Mouse (Mus musculus) stomach, embryonic 15.5 days (tissue): ENCODE measurements around the gene Ell. TPM values are rescaled to one million over a fixed set of nuclear protein-coding genes. Genes with fewer than 3 reads are reported as not detected.
A peak's percentile ranks its signal among the peaks of the same experiment; 100 is the strongest.
"Not testable (repeated sequence)": the region's sequence is repeated elsewhere in the genome, so short reads cannot be mapped to it uniquely, and the experiment has no call there.

Source experiments
- ATAC-seq: fragments of 200-750 bp; cut with Nextera tagmentation; 2 replicates; pipeline ENCODE4 v1.8.0; 2017; ENCODE audit warnings: low read depth, moderate number of reproducible peaks, moderate TSS enrichment; ENCODE audit not compliant: insufficient read depth, low FRiP score
- H3K27ac ChIP-seq: fragments of 300-500 bp; sonication (generic); 2 replicates; pipeline ENCODE4 v1.5.1; 2015; ENCODE audit warnings: mild to moderate bottlenecking, inconsistent platforms
- H3K27me3 ChIP-seq: fragments of 300-500 bp; sonication (generic); replicated peaks from 2 replicates; pipeline ENCODE4 v1.6.1; 2015; ENCODE audit warnings: inconsistent platforms
- H3K36me3 ChIP-seq: fragments of 300-500 bp; sonication (generic); 2 replicates; pipeline ENCODE4 v1.6.1; 2015; ENCODE audit warnings: inconsistent platforms
- H3K4me1 ChIP-seq: fragments of 300-500 bp; sonication (generic); 2 replicates; pipeline ENCODE4 v1.6.1; 2015; ENCODE audit warnings: inconsistent platforms
- H3K4me2 ChIP-seq: fragments of 300-500 bp; sonication (generic); 2 replicates; pipeline ENCODE4 v1.6.1; 2015; ENCODE audit warnings: mild to moderate bottlenecking, inconsistent platforms
- H3K4me3 ChIP-seq: fragments of 300-500 bp; sonication (generic); replicated peaks from 2 replicates; pipeline ENCODE4 v1.5.1; 2015; ENCODE audit warnings: inconsistent platforms
- H3K9ac ChIP-seq: fragments of 300-500 bp; sonication (generic); 2 replicates; pipeline ENCODE4 v1.6.1; 2015; ENCODE audit warnings: inconsistent platforms
- H3K9me3 ChIP-seq: fragments of 300-500 bp; sonication (generic); 2 replicates; pipeline ENCODE4 v1.6.1; 2016; ENCODE audit warnings: inconsistent platforms
- WGBS: fragments of 180-500 bp; shearing (Covaris S2); methylation state at CpG from one replicate; pipeline ENCODE4 v1.1.7; 2015; 5-methylcytosine and 5-hydroxymethylcytosine counted together
- polyA plus RNA-seq: library from polyadenylated mRNA; unstranded; fragments of >200 nt; fragmentation: Nextera tagmentation; extraction: Ambion mirVana; gene quantifications from 2 replicates; pipeline ENCODE4 v1.2.1, GENCODE M21; 2015

Ell gene
- polyA plus RNA-seq, 1 experiment from 2014 or later = 16.1 TPM

GRCm38 (mm10) chr8:70583476-70584387, 44.5 kb downstream of the Ell start:
- Histone ChIP-seq H3K9me3 (no peaks in the 10 kb centered on the region), H3K27ac (no peak overlapping the region), H3K4me2 (no peak overlapping the region), H3K4me3 (no peak overlapping the region), H3K27me3 (no peaks in the 10 kb centered on the region), H3K36me3 (peaks cover 65% of the 10 kb centered on the region), H3K4me1 (no peaks in the 10 kb centered on the region), H3K9ac (no peak overlapping the region)
- 91% methylated on average over 18 of the region's 18 CpGs for WGBS
- ATAC-seq = no peak

- 85% methylated on average over 9 of the region's 9 CpGs for WGBS
- no peak for ATAC-seq
- Histone ChIP-seq H3K9me3 (no peaks in the 10 kb centered on the region), H3K36me3 (peaks cover 60% of the 10 kb centered on the region), H3K27me3 (no peaks in the 10 kb centered on the region), H3K9ac (no peak overlapping the region), H3K27ac (no peak overlapping the region), H3K4me1 (no peaks in the 10 kb centered on the region), H3K4me2 (no peak overlapping the region), H3K4me3 (no peak overlapping the region)
These were observed 45.5 kb downstream of the Ell start for GRCm38 (mm10) chr8:70584606-70585257.

- Histone ChIP-seq H3K4me1 (no peaks in the 10 kb centered on the region), H3K27ac (no peak overlapping the region), H3K4me2 (no peak overlapping the region), H3K9me3 (no peaks in the 10 kb centered on the region), H3K36me3 (peaks cover 57% of the 10 kb centered on the region), H3K27me3 (no peaks in the 10 kb centered on the region), H3K9ac (no peak overlapping the region), H3K4me3 (no peak overlapping the region)
- WGBS = 38% methylated on average over 7 of the region's 7 CpGs
- peak; percentile 46; the same call in 1 of the 2 replicates for ATAC-seq
These were observed 46.0 kb downstream of the Ell start for GRCm38 (mm10) chr8:70585258-70585652.

GRCm38 (mm10) chr8:70587955-70588354, 48.7 kb downstream of the Ell start:
- H3K36me3 ChIP-seq = peaks cover 41% of the 10 kb centered on the region
- ATAC-seq, H3K27me3 ChIP-seq, H3K4me2 ChIP-seq, H3K27ac ChIP-seq, H3K4me3 ChIP-seq, H3K9me3 ChIP-seq, H3K9ac ChIP-seq, H3K4me1 ChIP-seq: not testable (repeated sequence)
- 89% methylated on average over 4 of the region's 4 CpGs for WGBS

- no peak for ATAC-seq
- H3K4me1 ChIP-seq = peaks cover 26% of the 10 kb centered on the region
- H3K9ac ChIP-seq = no peak overlapping the region
- H3K36me3 ChIP-seq = peaks cover 28% of the 10 kb centered on the region
- no peaks in the 10 kb centered on the region for H3K27me3 ChIP-seq
- no peak overlapping the region for H3K4me2 ChIP-seq
- no peak overlapping the region for H3K27ac ChIP-seq
- no peaks in the 10 kb centered on the region for H3K9me3 ChIP-seq
- 87% methylated on average over 12 of the region's 12 CpGs for WGBS
- no peak overlapping the region for H3K4me3 ChIP-seq
These were observed 52.3 kb downstream of the Ell start for GRCm38 (mm10) chr8:70591569-70591968.

GRCm38 (mm10) chr8:70593173-70593572, 53.9 kb downstream of the Ell start:
- Histone ChIP-seq H3K27ac (peak overlapping the region; percentile 81; the same call in 1 of the 2 replicates), H3K9me3 (no peaks in the 10 kb centered on the region), H3K4me3 (peak overlapping the region; percentile 65; the same call in 1 of the 2 replicates), H3K4me2 (peak overlapping the region; percentile 99), H3K27me3 (no peaks in the 10 kb centered on the region), H3K9ac (no peak overlapping the region), H3K36me3 (peaks cover 17% of the 10 kb centered on the region), H3K4me1 (peaks cover 37% of the 10 kb centered on the region)
- 45% methylated on average over 8 of the region's 8 CpGs for whole genome bisulfite sequencing
- ATAC-seq = no peak

- Histone ChIP-seq H3K27ac (peak within 1 kb of the TSS; percentile 81), H3K4me3 (peak within 1 kb of the TSS; percentile 65), H3K27me3 (no peaks in the 10 kb centered on the region), H3K36me3 (peaks cover 17% of the 10 kb centered on the region), H3K4me2 (peak within 1 kb of the TSS; percentile 99), H3K4me1 (peaks cover 46% of the 10 kb centered on the region), H3K9ac (peak within 1 kb of the TSS; percentile 52), H3K9me3 (no peaks in the 10 kb centered on the region)
- peak; percentile 89 for ATAC-seq
- 0% methylated on average over 39 of the region's 40 CpGs for WGBS
These were observed 54.8 kb downstream of the Ell start, which contains the start of gene Isyna1 for GRCm38 (mm10) chr8:70593961-70594609. Gene Isyna1, plus strand, starts transcription at chr8:70594373.

GRCm38 (mm10) chr8:70594621-70595564, 55.6 kb downstream of the Ell start:
- H3K36me3 ChIP-seq = peaks cover 14% of the 10 kb centered on the region

GRCm38 (mm10) chr8:70595811-70596210, 56.6 kb downstream of the Ell start:
- Histone ChIP-seq H3K36me3 (peaks cover 14% of the 10 kb centered on the region), H3K27ac (no peak overlapping the region), H3K4me2 (peak overlapping the region; percentile 99; the same call in 1 of the 2 replicates), H3K27me3 (no peaks in the 10 kb centered on the region), H3K9ac (no peak overlapping the region), H3K9me3 (no peaks in the 10 kb centered on the region), H3K4me3 (no peak overlapping the region), H3K4me1 (peaks cover 61% of the 10 kb centered on the region)
- 92% methylated on average over 12 of the region's 12 CpGs for WGBS
- ATAC-seq = no peak

More at GRCm38 (mm10) chr8:70594621-70595564, 55.6 kb downstream of the Ell start:
- Histone ChIP-seq H3K4me2 (peak overlapping the region; percentile 99), H3K9ac (peak overlapping the region; percentile 52), H3K4me3 (peak overlapping the region; percentile 65), H3K27ac (peak overlapping the region; percentile 81), H3K27me3 (no peaks in the 10 kb centered on the region), H3K9me3 (no peaks in the 10 kb centered on the region), H3K4me1 (peaks cover 53% of the 10 kb centered on the region)
- 0 out of 2 replicates have a peak, but pooled peaks have one; percentile 0 for ATAC-seq
- WGBS = 11% methylated on average over 72 of the region's 82 CpGs

- ATAC-seq = no peak
- Histone ChIP-seq H3K4me2 (no peak overlapping the region), H3K9me3 (no peaks in the 10 kb centered on the region), H3K27me3 (no peaks in the 10 kb centered on the region), H3K4me3 (no peak overlapping the region), H3K36me3 (peaks cover 14% of the 10 kb centered on the region), H3K4me1 (peaks cover 65% of the 10 kb centered on the region), H3K9ac (no peak overlapping the region), H3K27ac (no peak overlapping the region)
- WGBS = 95% methylated on average over 18 of the region's 18 CpGs
These were observed 57.0 kb downstream of the Ell start for GRCm38 (mm10) chr8:70596216-70596615.
